Mouse (Mus musculus) frontal cortex, postnatal 10 days (tissue): ENCODE measurements around the gene Olfr350.

ENCODE experiments used
- DNase-seq, 2 experiments: peaks; one replicate each; pipeline ENCODE4 v3.0.0; 2022; ENCODE audit warnings: low spot score in 2 of 2, mixed read lengths in 1 of 2

Gene Olfr350

GRCm38 (mm10) chr2:36846010-36846409 is at the start of gene Olfr350:
Olfr350 (plus strand) TSS chr2:36846310.
- DNase-seq = no peak

GRCm38 (mm10) chr2:36816932-36817331 is 29.2 kb upstream of the Olfr350 start, which contains the start of gene Olfr3:
Olfr3 (minus strand) TSS chr2:36817032.
- no peak for DNase-seq

- no peak for DNase-seq
Observed at GRCm38 (mm10) chr2:36862560-36862959, 16.4 kb downstream of the Olfr350 start, which contains the start of gene Olfr351. Olfr351 (minus strand) TSS chr2:36862660.

- no peak for DNase-seq
Observed at GRCm38 (mm10) chr2:36868160-36868559, 22.1 kb downstream of the Olfr350 start, which contains the start of gene Olfr352. Olfr352 (plus strand) TSS chr2:36868460.

- no peak for DNase-seq
Observed at GRCm38 (mm10) chr2:36892836-36893235, 46.7 kb downstream of the Olfr350 start, which contains the start of gene Olfr353. Olfr353 (minus strand) TSS chr2:36892936.

- no peak for DNase-seq
Observed at GRCm38 (mm10) chr2:36897114-36897513, 51.0 kb downstream of the Olfr350 start.
